Mouse (Mus musculus) gastrocnemius, postnatal 4 days (tissue): ENCODE measurements around the gene Tuba1c. TPM values are rescaled to one million over a fixed set of nuclear protein-coding genes. Genes with fewer than 3 reads are reported as not detected.

Source experiments
- microRNA-seq: library from miRNA; unstranded; fragments of <30 nt; microRNA quantifications from one replicate; pipeline ENCODE4 v1.2.0, GENCODE M21; 2021
- total RNA-seq, 2 experiments: library from RNA; stranded (reverse); gene quantifications; 2 replicates each; pipeline ENCODE4 v1.2.3; 2021

The Tuba1c gene
- total RNA-seq, 2 experiments from 2014 or later, result 62.2 to 80.4 TPM

Small RNA genes within 50 kb of the gene (microRNA-seq; reads per million reads assigned to microRNA genes)
- 0.63 reads per million for gene Mir6960

Other genes with a start within 250 kb of the Tuba1c start
- under 1 TPM; 0.15 to 0.21 TPM for gene Wnt1, start 240.0 kb upstream of the Tuba1c start, total RNA-seq
- gene Ddn, start 220.4 kb upstream of the Tuba1c start, total RNA-seq, result 1 to 10 TPM; 1.8 TPM
- 10 to 100 TPM; 42.8 to 42.9 TPM for gene Prkag1, start 198.4 kb upstream of the Tuba1c start, total RNA-seq
- gene Kmt2d, start 158.7 kb upstream of the Tuba1c start, total RNA-seq, result 10 to 100 TPM; 63.9 to 68.6 TPM
- gene Rhebl1, start 135.4 kb upstream of the Tuba1c start, total RNA-seq, result 1 to 10 TPM; 2.4 to 3.6 TPM
- 1 to 10 TPM; 5.0 to 7.8 TPM for gene Dhh, start 131.4 kb upstream of the Tuba1c start, total RNA-seq
- gene Lmbr1l, start 111.7 kb upstream of the Tuba1c start, total RNA-seq, result 10 to 100 TPM; 16.9 to 19.8 TPM
- gene Tuba1b, start 95.3 kb upstream of the Tuba1c start, total RNA-seq, result 100 to 1,000 TPM; 402 to 455 TPM
- not detected for gene Gm49450, start 76.3 kb upstream of the Tuba1c start, total RNA-seq
- 100 to 1,000 TPM; 355 to 415 TPM for gene Tuba1a, start 76.2 kb upstream of the Tuba1c start, total RNA-seq
- 1 to 10 TPM; 3.0 to 4.7 TPM for gene Prph, start 25.3 kb downstream of the Tuba1c start, total RNA-seq
- gene Troap, start 44.7 kb downstream of the Tuba1c start, total RNA-seq, result 10 to 100 TPM in 1 of 2 experiments, 1 to 10 TPM in 1; 5.9 to 10.6 TPM
- gene C1ql4, start 57.9 kb downstream of the Tuba1c start, total RNA-seq, result not detected
- gene Dnajc22, start 63.3 kb downstream of the Tuba1c start, total RNA-seq, result not detected
- 10 to 100 TPM; 21.4 to 22.4 TPM for gene Spats2, start 96.0 kb downstream of the Tuba1c start, total RNA-seq
- gene Kcnh3, start 195.0 kb downstream of the Tuba1c start, total RNA-seq, result under 1 TPM; 0.10 to 0.13 TPM
- gene Mcrs1, start 222.1 kb downstream of the Tuba1c start, total RNA-seq, result 10 to 100 TPM; 55.6 to 59.3 TPM